Mouse (Mus musculus): ENCODE results near the gene Epb41l4b.
A peak's percentile ranks its signal among the peaks of the same experiment; 100 is the strongest.

Epb41l4b gene

GRCm38 (mm10) chr4:56946641-56947640 lies 196.3 kb downstream of the Epb41l4b start, which contains the start of gene Tmem245:
Gene Tmem245, minus strand, starts transcription at chr4:56947437.
- DNase-seq (ENCODE audit: low read depth in 2 of 2, low spot score in 2 of 2): peak; percentile 78 to 87

DNA sequence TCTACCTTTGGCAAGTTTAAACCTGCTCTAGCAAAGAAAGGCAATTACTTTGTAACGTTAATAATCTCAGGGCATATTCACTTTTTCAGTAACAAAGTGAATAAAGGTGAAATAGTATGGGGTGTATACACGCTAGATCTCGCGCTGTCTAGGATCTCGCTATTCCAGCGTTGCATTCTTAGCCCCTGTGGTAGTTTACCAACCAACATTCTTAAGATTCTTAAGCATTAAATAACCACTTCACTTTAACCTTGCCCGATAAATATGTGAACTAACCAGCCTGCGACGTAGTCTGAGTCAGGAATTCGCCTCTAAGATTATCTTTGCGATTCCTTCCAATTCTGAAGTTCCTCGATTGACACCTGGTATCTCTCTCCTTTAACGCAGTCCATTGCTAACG lies 197.1 kb downstream of the Epb41l4b start:
- no peak for DNase-seq (ENCODE audit: low read depth in 2 of 2, low spot score in 2 of 2)

GRCm38 (mm10) chr4:56944286-56944685 lies 199.0 kb downstream of the Epb41l4b start:
- no peak for DNase-seq (ENCODE audit: low read depth in 2 of 2, low spot score in 2 of 2)

GRCm38 (mm10) chr4:56943258-56943657 lies 200.0 kb downstream of the Epb41l4b start:
- no peak for DNase-seq (ENCODE audit: low read depth in 2 of 2, low spot score in 2 of 2)

DNA sequence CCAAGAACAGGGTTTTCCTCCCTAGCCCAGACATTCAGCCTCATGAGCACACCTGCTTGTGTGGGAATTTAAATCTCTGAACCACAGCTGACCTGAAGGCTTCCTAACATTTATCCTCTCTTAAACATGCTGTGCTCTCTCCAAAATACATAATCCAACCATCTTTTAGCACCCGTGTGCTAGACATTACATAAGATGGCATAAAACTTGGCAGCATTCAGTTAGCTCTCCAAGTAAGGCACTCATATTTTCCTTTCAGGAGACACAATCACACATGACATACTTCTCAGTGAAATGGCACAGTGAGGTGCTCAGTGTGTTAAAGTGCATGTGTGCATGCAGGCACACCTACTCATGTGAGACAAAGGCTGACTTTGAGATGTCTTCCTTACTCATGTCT lies 200.7 kb downstream of the Epb41l4b start:
- no peak for DNase-seq (ENCODE audit: low read depth in 2 of 2, low spot score in 2 of 2)

Data from CD8-positive naive resting alpha-beta T cell, adult 2 months (primary cell).